Mouse (Mus musculus) lung, postnatal 0 days (tissue): ENCODE measurements around the gene Ptafr. TPM values are rescaled to one million over a fixed set of nuclear protein-coding genes. Genes with fewer than 3 reads are reported as not detected.

Source experiments
- ATAC-seq: fragments of 200-750 bp; cut with Nextera tagmentation; 2 replicates; pipeline ENCODE4 v1.8.0; 2017; ENCODE audit warnings: moderate library complexity
- DNase-seq: peaks from one replicate; pipeline ENCODE4 v3.0.0-alpha.2; 2016; ENCODE audit warnings: low spot score
- H3K27ac ChIP-seq: fragments of 300-500 bp; sonication (generic); 2 replicates; pipeline ENCODE4 v1.5.1; 2014; ENCODE audit warnings: antibody characterized with exemption, mild to moderate bottlenecking, low read length, mixed read lengths
- H3K27me3 ChIP-seq: fragments of 300-500 bp; sonication (generic); replicated peaks from 2 replicates; pipeline ENCODE4 v1.6.1; 2014; ENCODE audit warnings: low read length, mixed read lengths; ENCODE audit not compliant: insufficient read depth
- H3K36me3 ChIP-seq: fragments of 300-500 bp; sonication (generic); 2 replicates; pipeline ENCODE4 v1.6.1; 2014; ENCODE audit warnings: low read length, mixed read lengths; ENCODE audit not compliant: insufficient read depth
- H3K4me1 ChIP-seq: fragments of 300-500 bp; sonication (generic); 2 replicates; pipeline ENCODE4 v1.6.1; 2014; ENCODE audit warnings: antibody characterized with exemption, low read depth, low read length, mixed read lengths; ENCODE audit not compliant: insufficient read depth
- H3K4me2 ChIP-seq: fragments of 300-500 bp; sonication (generic); replicated peaks from 2 replicates; pipeline ENCODE4 v1.6.1; 2014; ENCODE audit warnings: low read depth, mild to moderate bottlenecking, low read length, moderate library complexity, mixed read lengths
- H3K4me3 ChIP-seq: fragments of 300-500 bp; sonication (generic); 2 replicates; pipeline ENCODE4 v1.5.1; 2014; ENCODE audit warnings: low read depth, low read length
- H3K9ac ChIP-seq: fragments of 300-500 bp; sonication (generic); replicated peaks from 2 replicates; pipeline ENCODE4 v1.6.1; 2014; ENCODE audit warnings: low read depth, mild to moderate bottlenecking
- H3K9me3 ChIP-seq: fragments of 300-500 bp; sonication (generic); 2 replicates; pipeline ENCODE4 v1.6.1; 2016; ENCODE audit warnings: low read length, mixed read lengths
- CTCF ChIP-seq: IDR thresholded peaks from 2 replicates; pipeline ENCODE4 v1.5.1; 2016; ENCODE audit warnings: antibody characterized with exemption, mild to moderate bottlenecking
- EP300 ChIP-seq: IDR thresholded peaks from 2 replicates; pipeline ENCODE4 v1.6.1; 2016; ENCODE audit warnings: antibody characterized with exemption, mild to moderate bottlenecking, control low read depth
- WGBS: fragments of 180-500 bp; shearing (Covaris S2); extraction: QIAGEN DNeasy Blood & Tissue Kit; methylation state at CpG from one replicate; pipeline ENCODE4 v1.1.7; 2014; 5-methylcytosine and 5-hydroxymethylcytosine counted together
- polyA plus RNA-seq: library from polyadenylated mRNA; unstranded; fragments of >200 nt; fragmentation: Nextera tagmentation; extraction: Ambion mirVana; gene quantifications from 2 replicates; pipeline ENCODE4 v1.2.1, GENCODE M21; 2015

Gene Ptafr
- polyA plus RNA-seq, 1 experiment from 2014 or later, result 2.1 TPM

DNA sequence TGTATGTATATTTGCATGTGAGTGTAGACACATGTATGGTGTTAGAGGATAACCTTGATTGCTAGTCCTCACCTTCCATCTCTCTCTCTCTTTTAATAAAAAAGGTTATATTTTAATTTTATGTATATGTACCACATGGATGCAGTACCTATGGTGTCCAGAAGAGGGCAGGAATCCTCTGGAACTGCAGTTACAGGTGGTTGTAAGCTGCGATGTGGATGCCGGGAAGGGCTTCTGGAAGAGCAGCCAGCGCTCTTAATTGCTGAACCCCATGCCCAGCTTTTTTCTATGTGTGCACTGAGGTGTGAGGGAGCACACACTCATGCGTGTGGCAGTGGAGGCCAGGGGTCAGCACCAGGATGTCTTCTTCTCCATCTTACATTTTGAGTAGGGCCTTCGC is 5.2 kb downstream of the Ptafr start:
- Histone ChIP-seq H3K27ac (no peak overlapping the region), H3K9me3 (no peaks in the 10 kb centered on the region), H3K9ac (no peak overlapping the region), H3K4me2 (no peak overlapping the region), H3K27me3 (no peaks in the 10 kb centered on the region), H3K4me1 (no peaks in the 10 kb centered on the region), H3K4me3 (no peak overlapping the region), H3K36me3 (no peaks in the 10 kb centered on the region)
- peak; percentile 58 for TF ChIP-seq CTCF
- no peak for TF ChIP-seq EP300
- 89% methylated on average over 5 of the region's 5 CpGs for WGBS
- no peak for ATAC-seq
- DNase-seq, result no peak

DNA sequence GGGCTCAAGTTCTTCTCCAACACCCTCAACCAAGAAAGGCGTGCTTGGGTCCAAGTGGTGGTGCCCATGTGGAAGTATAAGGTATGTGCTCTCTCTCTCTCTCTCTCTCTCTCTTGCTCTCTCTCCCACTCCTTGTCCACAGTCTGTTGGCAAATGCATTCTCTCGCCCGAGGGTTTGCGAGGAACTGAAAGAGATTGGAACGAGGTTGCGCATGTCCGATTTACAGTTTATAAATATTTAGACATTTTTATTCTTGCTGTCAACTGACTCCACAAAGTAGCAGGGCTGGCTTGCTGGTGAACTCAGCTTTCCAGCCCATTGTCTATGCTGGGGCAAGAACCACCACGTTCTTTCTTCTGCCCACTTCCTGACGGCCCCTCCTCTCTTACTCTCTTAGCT is 7.3 kb downstream of the Ptafr start:
- no peaks in the 10 kb centered on the region for H3K4me1 ChIP-seq
- no peak overlapping the region for H3K4me3 ChIP-seq
- no peak for TF ChIP-seq CTCF
- no peak for TF ChIP-seq EP300
- H3K9me3 ChIP-seq, result no peaks in the 10 kb centered on the region
- no peak overlapping the region for H3K9ac ChIP-seq
- whole genome bisulfite sequencing, result 53% methylated on average over 9 of the region's 9 CpGs
- DNase-seq, result peak; percentile 56
- 0 out of 2 replicates have a peak, but pooled peaks have one; percentile 8 for ATAC-seq
- H3K4me2 ChIP-seq, result no peak overlapping the region
- H3K27me3 ChIP-seq, result no peaks in the 10 kb centered on the region
- H3K36me3 ChIP-seq, result no peaks in the 10 kb centered on the region
- no peak overlapping the region; the same call in 1 of the 2 replicates for H3K27ac ChIP-seq

DNA sequence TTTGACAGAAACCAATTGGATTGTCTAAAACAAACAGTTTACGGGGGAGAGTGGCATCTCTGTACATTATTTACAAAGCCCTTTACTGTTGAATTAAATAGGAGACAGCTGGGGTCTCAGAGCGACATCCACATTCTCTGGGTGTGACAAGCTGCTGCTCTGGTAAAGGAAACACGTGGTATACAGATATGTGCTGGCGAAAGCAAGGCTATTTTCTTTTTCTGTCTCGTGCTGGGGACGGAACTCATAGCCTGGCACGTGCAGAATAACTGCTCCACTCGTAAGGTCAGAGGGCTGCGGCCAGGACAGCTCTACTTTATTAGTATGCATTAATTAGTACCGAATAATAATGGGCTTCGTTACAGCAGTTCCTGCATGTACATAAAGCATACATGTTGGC is 9.5 kb downstream of the Ptafr start:
- no peaks in the 10 kb centered on the region for H3K27me3 ChIP-seq
- 0 out of 2 replicates have a peak overlapping the region, but pooled peaks have one; percentile 3 for H3K27ac ChIP-seq
- WGBS, result 33% methylated on average over 11 of the region's 11 CpGs
- TF ChIP-seq EP300 (no peak), CTCF (no peak)
- DNase-seq (peak; percentile 75), ATAC-seq (peak; percentile 82)
- no peak overlapping the region for H3K4me3 ChIP-seq
- no peak overlapping the region for H3K9ac ChIP-seq
- no peaks in the 10 kb centered on the region for H3K4me1 ChIP-seq
- H3K9me3 ChIP-seq, result no peaks in the 10 kb centered on the region
- no peaks in the 10 kb centered on the region for H3K36me3 ChIP-seq
- peak overlapping the region; percentile 14; the same call in 1 of the 2 replicates for H3K4me2 ChIP-seq

DNA sequence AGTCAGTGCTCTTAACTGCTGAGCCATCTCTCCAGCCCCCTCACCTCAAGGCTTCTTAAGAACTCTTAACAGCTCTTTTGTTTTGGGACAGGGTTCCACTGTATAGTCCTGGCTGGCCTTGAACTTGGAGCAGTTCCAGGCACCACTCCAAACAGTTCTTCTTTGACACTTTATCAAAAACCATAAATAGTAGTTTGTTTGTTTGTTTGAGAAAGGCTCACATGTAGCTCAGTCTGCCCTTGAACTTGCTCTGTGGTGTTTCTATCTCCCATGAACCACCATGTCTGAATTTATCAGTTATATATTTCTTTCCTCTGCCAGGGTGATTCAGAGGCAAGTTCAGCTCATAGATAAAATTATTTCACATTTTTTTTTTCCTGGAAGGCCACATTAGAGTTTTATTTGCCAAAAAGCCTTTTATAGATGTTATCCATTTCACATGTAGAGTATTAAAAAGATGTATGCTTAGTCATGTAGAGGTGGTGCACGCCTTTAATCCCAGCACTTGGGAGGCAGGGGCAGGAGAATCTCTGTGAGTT is 11.0 kb downstream of the Ptafr start:
- TF ChIP-seq EP300 (no peak), CTCF (no peak)
- 78% methylated on average over 1 of the region's 1 CpGs for WGBS
- no peak overlapping the region for H3K27ac ChIP-seq
- ATAC-seq (no peak), DNase-seq (peak; percentile 18)
- no peaks in the 10 kb centered on the region for H3K27me3 ChIP-seq
- H3K9me3 ChIP-seq, result no peaks in the 10 kb centered on the region
- H3K4me1 ChIP-seq, result no peaks in the 10 kb centered on the region
- H3K4me3 ChIP-seq, result no peak overlapping the region
- H3K9ac ChIP-seq, result no peak overlapping the region
- no peaks in the 10 kb centered on the region for H3K36me3 ChIP-seq
- H3K4me2 ChIP-seq, result no peak overlapping the region

DNA sequence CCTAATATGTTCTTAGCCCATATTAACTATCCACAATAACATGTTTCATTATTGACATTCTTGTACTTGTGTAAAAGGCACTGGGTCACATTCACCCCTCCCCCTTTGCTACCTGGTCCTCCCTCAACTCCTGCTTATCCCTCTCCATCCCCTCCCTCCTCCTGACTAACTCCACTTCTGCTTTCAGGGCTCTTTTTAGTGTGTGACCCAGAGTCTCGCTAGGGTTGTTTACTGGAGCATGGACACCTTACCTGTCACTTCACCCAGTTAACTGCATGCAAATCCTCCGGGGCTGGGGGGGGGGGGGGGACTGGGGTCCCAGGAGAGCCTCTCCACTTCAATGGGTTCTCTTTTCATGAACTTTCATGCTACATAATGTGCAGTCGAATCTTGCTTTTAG is 19.9 kb downstream of the Ptafr start:
- Histone ChIP-seq H3K9ac (no peak overlapping the region), H3K27me3 (no peaks in the 10 kb centered on the region), H3K4me3 (no peak overlapping the region), H3K9me3 (no peaks in the 10 kb centered on the region), H3K4me1 (no peaks in the 10 kb centered on the region), H3K27ac (no peak overlapping the region), H3K4me2 (no peak overlapping the region), H3K36me3 (no peaks in the 10 kb centered on the region)
- no peak for ATAC-seq
- 69% methylated on average over 3 of the region's 3 CpGs for WGBS
- DNase-seq, result no peak
- TF ChIP-seq EP300, result no peak
- no peak for TF ChIP-seq CTCF

DNA sequence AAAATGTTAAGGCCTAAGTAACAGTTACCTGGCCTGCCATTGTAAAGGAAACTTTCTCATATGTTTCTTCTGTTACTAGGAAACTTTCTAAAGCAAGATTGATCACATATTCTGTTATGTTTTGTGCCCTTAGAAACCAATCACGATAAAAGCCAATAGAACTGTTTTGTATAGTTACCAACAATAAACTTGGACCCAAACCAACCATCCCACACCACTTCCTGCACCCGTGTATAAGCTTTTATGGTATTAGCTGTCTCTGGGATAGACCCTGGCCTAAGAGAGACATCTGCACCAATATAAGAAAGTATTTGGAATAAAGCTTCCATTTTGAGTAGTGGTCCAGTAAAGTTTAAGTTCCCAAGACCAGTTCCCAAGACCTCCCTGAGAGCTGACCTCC is 21.1 kb downstream of the Ptafr start:
- Histone ChIP-seq H3K4me1 (no peaks in the 10 kb centered on the region), H3K4me3 (no peak overlapping the region), H3K4me2 (no peak overlapping the region), H3K27me3 (no peaks in the 10 kb centered on the region), H3K27ac (no peak overlapping the region), H3K9me3 (no peaks in the 10 kb centered on the region), H3K9ac (no peak overlapping the region), H3K36me3 (no peaks in the 10 kb centered on the region)
- no peak for DNase-seq
- no peak for ATAC-seq
- WGBS, result 61% methylated on average over 2 of the region's 2 CpGs
- no peak for TF ChIP-seq CTCF
- TF ChIP-seq EP300, result no peak

DNA sequence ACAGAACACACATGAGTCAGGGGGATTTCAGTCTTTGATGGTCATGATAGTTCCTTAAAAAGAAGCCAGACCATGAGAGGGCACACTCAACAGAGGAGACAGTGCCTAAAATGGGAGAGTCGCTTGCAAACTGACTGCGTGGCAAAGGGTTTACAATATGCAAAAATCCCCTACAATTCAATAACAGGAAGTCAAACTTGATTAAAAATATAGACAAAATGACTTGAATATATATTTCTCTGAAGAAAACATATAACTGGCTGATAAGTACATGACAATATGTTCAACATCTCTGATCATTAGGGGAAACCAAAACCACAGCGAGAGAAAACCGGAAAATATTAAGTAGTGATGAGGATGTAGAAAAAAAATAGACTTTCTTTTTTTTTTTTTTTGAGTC is 22.4 kb downstream of the Ptafr start:
- Histone ChIP-seq H3K27ac (no peak overlapping the region), H3K9ac (no peak overlapping the region), H3K4me2 (no peak overlapping the region), H3K27me3 (no peaks in the 10 kb centered on the region), H3K9me3 (no peaks in the 10 kb centered on the region), H3K4me1 (no peaks in the 10 kb centered on the region), H3K36me3 (no peaks in the 10 kb centered on the region), H3K4me3 (no peak overlapping the region)
- WGBS, result 96% methylated on average over 4 of the region's 4 CpGs
- TF ChIP-seq EP300 (no peak), CTCF (no peak)
- no peak for ATAC-seq
- no peak for DNase-seq
